Mouse (Mus musculus) liver, embryonic 11.5 days (tissue): ENCODE measurements around the gene Areg. TPM values are rescaled to one million over a fixed set of nuclear protein-coding genes. Genes with fewer than 3 reads are reported as not detected.

Experiments used
- ATAC-seq: fragments of 200-750 bp; cut with Nextera tagmentation; replicated peaks from 2 replicates; pipeline ENCODE4 v1.8.0; 2017; ENCODE audit warnings: moderate number of reproducible peaks, mild to moderate bottlenecking, moderate TSS enrichment, moderate library complexity; ENCODE audit not compliant: low FRiP score
- DNase-seq: peaks from one replicate; pipeline ENCODE4 v3.0.0-alpha.2; 2017; ENCODE audit warnings: low spot score
- H3K27ac ChIP-seq: fragments of 300-500 bp; sonication (generic); 2 replicates; pipeline ENCODE4 v1.5.1; 2014; ENCODE audit warnings: mild to moderate bottlenecking, low read depth, low read length, control low read depth
- H3K27me3 ChIP-seq: fragments of 300-500 bp; sonication (generic); replicated peaks from 2 replicates; pipeline ENCODE4 v1.6.1; 2014; ENCODE audit warnings: low read length, mixed read lengths; ENCODE audit not compliant: control insufficient read depth, insufficient read depth
- H3K36me3 ChIP-seq: fragments of 300-500 bp; sonication (generic); 2 replicates; pipeline ENCODE4 v1.6.1; 2014; ENCODE audit warnings: mild to moderate bottlenecking, low read length, moderate library complexity, mixed read lengths; ENCODE audit not compliant: control insufficient read depth, insufficient read depth
- H3K4me1 ChIP-seq: fragments of 300-500 bp; sonication (generic); replicated peaks from 2 replicates; pipeline ENCODE4 v1.6.1; 2014; ENCODE audit warnings: low read length, mixed read lengths; ENCODE audit not compliant: control insufficient read depth, insufficient read depth
- H3K4me2 ChIP-seq: fragments of 300-500 bp; sonication (generic); 2 replicates; pipeline ENCODE4 v1.6.1; 2014; ENCODE audit warnings: mild to moderate bottlenecking, control low read depth, moderate library complexity
- H3K4me3 ChIP-seq: fragments of 300-500 bp; sonication (generic); 2 replicates; pipeline ENCODE4 v1.5.1; 2014; ENCODE audit warnings: low read depth, low read length, control low read depth
- H3K9ac ChIP-seq: fragments of 300-500 bp; sonication (generic); 2 replicates; pipeline ENCODE4 v1.6.1; 2014; ENCODE audit warnings: low read depth, low read length, control low read depth
- H3K9me3 ChIP-seq: fragments of 300-500 bp; sonication (generic); 2 replicates; pipeline ENCODE4 v1.6.1; 2016; ENCODE audit warnings: low read length, inconsistent platforms, mixed read lengths; ENCODE audit not compliant: control insufficient read depth
- WGBS: fragments of 180-500 bp; shearing (Covaris S2); extraction: QIAGEN DNeasy Blood & Tissue Kit; methylation state at CpG from one replicate; pipeline ENCODE4 v1.1.7; 2014; 5-methylcytosine and 5-hydroxymethylcytosine counted together
- polyA plus RNA-seq: library from polyadenylated mRNA; unstranded; fragments of >200 nt; fragmentation: Nextera tagmentation; extraction: Ambion mirVana; gene quantifications from 2 replicates; pipeline ENCODE4 v1.2.1, GENCODE M21; 2014

Areg gene
- polyA plus RNA-seq, 1 experiment from 2014 or later = not detected

DNA sequence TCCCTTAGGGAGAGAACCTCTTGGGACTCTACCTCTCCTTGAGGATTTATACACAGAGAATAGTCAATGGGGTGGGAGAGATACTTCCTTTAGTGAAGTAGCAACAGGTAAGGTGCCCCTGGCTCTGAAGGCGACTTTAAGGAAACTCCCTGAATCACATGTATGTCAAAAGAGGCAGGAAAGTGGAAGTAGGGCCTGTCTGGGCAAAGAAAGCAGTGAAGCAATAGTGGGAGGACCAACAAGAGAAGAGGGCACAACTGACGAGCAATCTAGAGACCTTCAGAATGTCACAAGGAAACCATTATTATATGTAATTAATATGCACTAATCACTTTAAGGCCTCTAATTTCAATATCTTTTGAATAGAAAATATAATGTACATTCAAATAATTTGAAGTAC lies 25.4 kb upstream of the Areg start:
- ATAC-seq (no peak), DNase-seq (no peak)
- Histone ChIP-seq H3K4me1 (no peaks in the 10 kb centered on the region), H3K9ac (no peak overlapping the region), H3K36me3 (no peaks in the 10 kb centered on the region), H3K4me2 (no peak overlapping the region), H3K27me3 (no peaks in the 10 kb centered on the region), H3K27ac (no peak overlapping the region), H3K4me3 (no peak overlapping the region), H3K9me3 (no peaks in the 10 kb centered on the region)
- 68% methylated on average over 2 of the region's 2 CpGs for WGBS

- DNase-seq (no peak), ATAC-seq (no peak)
- H3K36me3 ChIP-seq = no peaks in the 10 kb centered on the region
- no peaks in the 10 kb centered on the region for H3K4me1 ChIP-seq
- H3K27me3 ChIP-seq = no peaks in the 10 kb centered on the region
- no peak overlapping the region for H3K4me2 ChIP-seq
- H3K9ac ChIP-seq = no peak overlapping the region
- no peak overlapping the region for H3K27ac ChIP-seq
- no peak overlapping the region for H3K4me3 ChIP-seq
- WGBS = 63% methylated on average over 1 of the region's 1 CpGs
- no peaks in the 10 kb centered on the region for H3K9me3 ChIP-seq
These were observed 24.8 kb upstream of the Areg start for GRCm38 (mm10) chr5:91114574-91114973.

- Histone ChIP-seq H3K36me3 (no peaks in the 10 kb centered on the region), H3K27me3 (no peaks in the 10 kb centered on the region), H3K27ac (no peak overlapping the region), H3K4me1 (no peaks in the 10 kb centered on the region), H3K4me2 (no peak overlapping the region), H3K4me3 (no peak overlapping the region), H3K9ac (no peak overlapping the region), H3K9me3 (no peaks in the 10 kb centered on the region)
- ATAC-seq (no peak), DNase-seq (no peak)
These were observed 20.8 kb upstream of the Areg start for GRCm38 (mm10) chr5:91118618-91119017.

GRCm38 (mm10) chr5:91123404-91123803 lies 16.0 kb upstream of the Areg start:
- no peak for ATAC-seq
- DNase-seq = no peak
- H3K4me1 ChIP-seq = no peaks in the 10 kb centered on the region
- no peak overlapping the region for H3K27ac ChIP-seq
- 72% methylated on average over 4 of the region's 4 CpGs for WGBS
- no peak overlapping the region for H3K4me3 ChIP-seq
- H3K9ac ChIP-seq = no peak overlapping the region
- H3K27me3 ChIP-seq = no peaks in the 10 kb centered on the region
- no peaks in the 10 kb centered on the region for H3K9me3 ChIP-seq
- H3K4me2 ChIP-seq = no peak overlapping the region
- no peaks in the 10 kb centered on the region for H3K36me3 ChIP-seq

- no peak for DNase-seq
- Histone ChIP-seq H3K9me3 (no peaks in the 10 kb centered on the region), H3K27me3 (no peaks in the 10 kb centered on the region), H3K4me2 (no peak overlapping the region), H3K27ac (no peak overlapping the region), H3K4me3 (no peak overlapping the region), H3K4me1 (no peaks in the 10 kb centered on the region), H3K36me3 (no peaks in the 10 kb centered on the region), H3K9ac (no peak overlapping the region)
- ATAC-seq = no peak
- 71% methylated on average over 2 of the region's 2 CpGs for WGBS
These were observed 15.3 kb upstream of the Areg start for GRCm38 (mm10) chr5:91124140-91124539.

GRCm38 (mm10) chr5:91126623-91127022 lies 12.8 kb upstream of the Areg start:
- Histone ChIP-seq H3K27ac (no peak overlapping the region), H3K4me3 (no peak overlapping the region), H3K4me1 (no peaks in the 10 kb centered on the region), H3K27me3 (no peaks in the 10 kb centered on the region), H3K9me3 (no peaks in the 10 kb centered on the region), H3K36me3 (no peaks in the 10 kb centered on the region), H3K9ac (no peak overlapping the region), H3K4me2 (no peak overlapping the region)
- ATAC-seq (no peak), DNase-seq (no peak)
- WGBS = 69% methylated on average over 1 of the region's 1 CpGs

DNA sequence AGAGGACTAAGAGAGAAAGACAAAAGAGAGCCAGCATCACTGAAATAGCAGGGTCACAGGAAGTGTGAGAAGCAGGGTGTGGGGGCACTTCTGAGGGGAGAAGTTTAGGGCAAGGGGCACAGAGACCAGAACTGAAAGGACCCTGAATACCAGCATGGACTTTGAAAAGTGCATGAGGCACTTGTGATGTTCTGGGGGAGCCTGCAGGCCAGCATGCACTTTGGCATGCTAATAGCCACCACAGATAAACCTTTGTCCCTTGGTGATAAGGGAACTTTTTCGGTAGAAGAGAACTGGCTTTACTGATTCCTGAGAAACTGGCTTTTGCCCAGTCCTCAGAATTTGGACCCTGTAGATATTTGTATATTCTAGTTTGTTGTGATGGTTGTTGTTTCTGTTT lies 4.4 kb upstream of the Areg start:
- H3K27ac ChIP-seq = no peak overlapping the region
- peaks cover 10% of the 10 kb centered on the region for H3K27me3 ChIP-seq
- H3K36me3 ChIP-seq = no peaks in the 10 kb centered on the region
- DNase-seq (no peak), ATAC-seq (no peak)
- H3K4me2 ChIP-seq = no peak overlapping the region
- H3K4me1 ChIP-seq = no peaks in the 10 kb centered on the region; the same call in 1 of the 2 replicates
- no peak overlapping the region for H3K4me3 ChIP-seq
- WGBS = 6% methylated on average over 1 of the region's 1 CpGs
- no peak overlapping the region for H3K9ac ChIP-seq
- no peaks in the 10 kb centered on the region for H3K9me3 ChIP-seq

DNA sequence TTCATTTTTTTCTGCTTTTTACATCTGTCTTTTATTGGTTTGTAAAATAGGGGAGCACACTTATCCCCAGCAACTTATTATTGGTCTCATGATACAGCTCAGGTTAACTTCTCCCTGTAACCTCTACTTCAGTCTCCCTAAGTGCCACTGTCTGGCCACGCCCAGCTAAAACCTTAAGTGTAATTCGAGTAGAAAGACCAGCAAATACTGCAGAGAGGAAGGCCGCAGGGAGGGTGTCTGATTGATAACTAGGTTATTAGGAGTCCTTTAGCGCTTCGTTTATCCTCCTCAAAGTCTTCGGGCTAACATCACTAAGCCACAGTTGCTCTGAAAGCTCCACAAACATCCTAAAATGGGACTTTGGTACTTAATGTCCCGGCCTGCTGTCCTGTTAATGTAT lies 429 bp upstream of the Areg start:
- 6% methylated on average over 7 of the region's 7 CpGs for WGBS
- no peaks in the 10 kb centered on the region for H3K9me3 ChIP-seq
- peak overlapping the region; percentile 53 for H3K4me3 ChIP-seq
- no peaks in the 10 kb centered on the region for H3K36me3 ChIP-seq
- H3K27me3 ChIP-seq = peaks cover 24% of the 10 kb centered on the region
- H3K4me2 ChIP-seq = peak overlapping the region; percentile 81
- ATAC-seq (no peak), DNase-seq (no peak)
- H3K4me1 ChIP-seq = no peaks in the 10 kb centered on the region; the same call in 1 of the 2 replicates
- H3K27ac ChIP-seq = no peak overlapping the region
- H3K9ac ChIP-seq = no peak overlapping the region

GRCm38 (mm10) chr5:91140896-91141448 lies 1.6 kb downstream of the Areg start:
- WGBS = 50% methylated on average over 13 of the region's 13 CpGs
- Histone ChIP-seq H3K4me3 (no peak overlapping the region), H3K4me1 (no peaks in the 10 kb centered on the region; the same call in 1 of the 2 replicates), H3K4me2 (no peak overlapping the region), H3K9ac (no peak overlapping the region), H3K36me3 (no peaks in the 10 kb centered on the region), H3K27ac (no peak overlapping the region), H3K27me3 (peaks cover 24% of the 10 kb centered on the region), H3K9me3 (no peaks in the 10 kb centered on the region)
- ATAC-seq = no peak
- DNase-seq = no peak
